Mouse (Mus musculus) limb, embryonic 15.5 days (tissue): ENCODE measurements around the gene Klc1. TPM values are rescaled to one million over a fixed set of nuclear protein-coding genes. Genes with fewer than 3 reads are reported as not detected.

Source experiments
- ATAC-seq: fragments of 200-750 bp; cut with Nextera tagmentation; 2 replicates; pipeline ENCODE4 v1.8.0; 2017; ENCODE audit warnings: low read depth, moderate TSS enrichment; ENCODE audit not compliant: insufficient number of reproducible peaks, low FRiP score, low TSS enrichment
- H3K27ac ChIP-seq: fragments of 300-500 bp; sonication (generic); 2 replicates; pipeline ENCODE4 v1.5.1; 2015; ENCODE audit warnings: moderate library complexity, mild to moderate bottlenecking, inconsistent platforms
- H3K27me3 ChIP-seq: fragments of 300-500 bp; sonication (generic); 2 replicates; pipeline ENCODE4 v1.6.1; 2015; ENCODE audit warnings: inconsistent platforms
- H3K36me3 ChIP-seq: fragments of 300-500 bp; sonication (generic); 2 replicates; pipeline ENCODE4 v1.6.1; 2015; ENCODE audit warnings: inconsistent platforms
- H3K4me1 ChIP-seq: fragments of 300-500 bp; sonication (generic); 2 replicates; pipeline ENCODE4 v1.6.1; 2015; ENCODE audit warnings: inconsistent platforms
- H3K4me2 ChIP-seq: fragments of 300-500 bp; sonication (generic); 2 replicates; pipeline ENCODE4 v1.6.1; 2015; ENCODE audit warnings: mild to moderate bottlenecking, inconsistent platforms
- H3K4me3 ChIP-seq: fragments of 300-500 bp; sonication (generic); 2 replicates; pipeline ENCODE4 v1.5.1; 2015; ENCODE audit warnings: mild to moderate bottlenecking, inconsistent platforms
- H3K9ac ChIP-seq: fragments of 300-500 bp; sonication (generic); 2 replicates; pipeline ENCODE4 v1.6.1; 2015; ENCODE audit warnings: inconsistent platforms
- H3K9me3 ChIP-seq: fragments of 300-500 bp; sonication (generic); 2 replicates; pipeline ENCODE4 v1.6.1; 2016; ENCODE audit warnings: inconsistent platforms
- WGBS: fragments of 180-500 bp; shearing (Covaris S2); methylation state at CpG from one replicate; pipeline ENCODE4 v1.1.7; 2015; 5-methylcytosine and 5-hydroxymethylcytosine counted together
- polyA plus RNA-seq: library from polyadenylated mRNA; unstranded; fragments of >200 nt; fragmentation: Nextera tagmentation; extraction: Ambion mirVana; gene quantifications from 2 replicates; pipeline ENCODE4 v1.2.1, GENCODE M21; 2015

The Klc1 gene
- polyA plus RNA-seq, 1 experiment from 2014 or later, result 107 TPM

GRCm38 (mm10) chr12:111846815-111847214 is 88.2 kb downstream of the Klc1 start:
- 86% methylated on average over 10 of the region's 10 CpGs for WGBS
- no peak overlapping the region for H3K27ac ChIP-seq
- no peak for ATAC-seq
- H3K4me3 ChIP-seq, result no peak overlapping the region
- no peaks in the 10 kb centered on the region for H3K4me1 ChIP-seq
- no peaks in the 10 kb centered on the region for H3K27me3 ChIP-seq
- H3K36me3 ChIP-seq, result peaks cover 12% of the 10 kb centered on the region
- H3K4me2 ChIP-seq, result no peak overlapping the region
- no peak overlapping the region for H3K9ac ChIP-seq
- no peaks in the 10 kb centered on the region for H3K9me3 ChIP-seq

- 63% methylated on average over 9 of the region's 9 CpGs for WGBS
These were observed 89.7 kb downstream of the Klc1 start for GRCm38 (mm10) chr12:111848300-111848798.

GRCm38 (mm10) chr12:111851235-111851634 is 92.6 kb downstream of the Klc1 start:
- Histone ChIP-seq H3K4me3 (no peak overlapping the region), H3K9me3 (no peaks in the 10 kb centered on the region), H3K4me2 (no peak overlapping the region), H3K27ac (no peak overlapping the region), H3K27me3 (no peaks in the 10 kb centered on the region), H3K4me1 (no peaks in the 10 kb centered on the region), H3K9ac (no peak overlapping the region), H3K36me3 (peaks cover 8% of the 10 kb centered on the region; the same call in 1 of the 2 replicates)
- no peak for ATAC-seq
- 54% methylated on average over 2 of the region's 2 CpGs for WGBS

More at GRCm38 (mm10) chr12:111848300-111848798, 89.7 kb downstream of the Klc1 start:
- Histone ChIP-seq H3K27ac (no peak overlapping the region), H3K4me1 (no peaks in the 10 kb centered on the region), H3K4me2 (no peak overlapping the region), H3K9ac (no peak overlapping the region), H3K9me3 (no peaks in the 10 kb centered on the region), H3K27me3 (no peaks in the 10 kb centered on the region), H3K4me3 (no peak overlapping the region), H3K36me3 (peaks cover 2% of the 10 kb centered on the region; the same call in 1 of the 2 replicates)
- ATAC-seq, result no peak

- Histone ChIP-seq H3K36me3 (peaks cover 9% of the 10 kb centered on the region; the same call in 1 of the 2 replicates), H3K9ac (no peak overlapping the region), H3K4me3 (no peak overlapping the region), H3K4me2 (no peak overlapping the region), H3K27me3 (no peaks in the 10 kb centered on the region), H3K4me1 (no peaks in the 10 kb centered on the region), H3K27ac (no peak overlapping the region), H3K9me3 (no peaks in the 10 kb centered on the region)
- ATAC-seq, result no peak
- 68% methylated on average over 5 of the region's 5 CpGs for WGBS
These were observed 93.1 kb downstream of the Klc1 start for GRCm38 (mm10) chr12:111851745-111852144.

GRCm38 (mm10) chr12:111853011-111853436 is 94.4 kb downstream of the Klc1 start:
- WGBS, result 39% methylated on average over 10 of the region's 10 CpGs
- no peak overlapping the region for H3K9ac ChIP-seq
- no peak overlapping the region for H3K4me2 ChIP-seq
- ATAC-seq, result no peak
- no peak overlapping the region for H3K4me3 ChIP-seq
- H3K4me1 ChIP-seq, result no peaks in the 10 kb centered on the region
- peaks cover 14% of the 10 kb centered on the region for H3K36me3 ChIP-seq
- H3K27ac ChIP-seq, result no peak overlapping the region
- H3K9me3 ChIP-seq, result no peaks in the 10 kb centered on the region
- no peaks in the 10 kb centered on the region for H3K27me3 ChIP-seq

- H3K4me1 ChIP-seq, result no peaks in the 10 kb centered on the region
- no peak for ATAC-seq
- H3K9ac ChIP-seq, result no peak overlapping the region
- no peak overlapping the region for H3K4me3 ChIP-seq
- H3K36me3 ChIP-seq, result peaks cover 18% of the 10 kb centered on the region
- 59% methylated on average over 4 of the region's 4 CpGs for WGBS
- no peak overlapping the region for H3K4me2 ChIP-seq
- no peaks in the 10 kb centered on the region for H3K9me3 ChIP-seq
- H3K27ac ChIP-seq, result no peak overlapping the region
- H3K27me3 ChIP-seq, result no peaks in the 10 kb centered on the region
These were observed 94.9 kb downstream of the Klc1 start for GRCm38 (mm10) chr12:111853546-111853945.

- Histone ChIP-seq H3K9ac (no peak overlapping the region), H3K27ac (no peak overlapping the region), H3K36me3 (peaks cover 19% of the 10 kb centered on the region), H3K4me2 (no peak overlapping the region), H3K4me3 (no peak overlapping the region), H3K27me3 (no peaks in the 10 kb centered on the region), H3K9me3 (no peaks in the 10 kb centered on the region), H3K4me1 (no peaks in the 10 kb centered on the region)
- ATAC-seq, result no peak
- WGBS, result 87% methylated on average over 2 of the region's 2 CpGs
These were observed 96.8 kb downstream of the Klc1 start for GRCm38 (mm10) chr12:111855448-111855847.

Other genes starting within 250 kb of the Klc1 start
- 473 and 511 TPM in 2 replicates for gene Eif5, start 220.8 kb upstream of the Klc1 start, polyA plus RNA-seq
- gene Mark3, start 184.3 kb upstream of the Klc1 start, polyA plus RNA-seq, result 24.0 and 30.4 TPM in 2 replicates
- 132 and 183 TPM in 2 replicates for gene Ckb, start 86.5 kb upstream of the Klc1 start, polyA plus RNA-seq
- gene Trmt61a, start 80.7 kb upstream of the Klc1 start, polyA plus RNA-seq, result 14.4 and 14.8 TPM in 2 replicates
- 69.4 and 71.2 TPM in 2 replicates for gene Bag5, start 45.6 kb upstream of the Klc1 start, polyA plus RNA-seq
- 48.4 and 51.2 TPM in 2 replicates for gene Apopt1, start 45.6 kb upstream of the Klc1 start, polyA plus RNA-seq
- 8.4 and 9.9 TPM in 2 replicates for gene Xrcc3, start 55.0 kb downstream of the Klc1 start, polyA plus RNA-seq
- gene Zfyve21, start 55.3 kb downstream of the Klc1 start, polyA plus RNA-seq, result 122 and 141 TPM in 2 replicates
- gene Ppp1r13b, start 149.3 kb downstream of the Klc1 start, polyA plus RNA-seq, result 11.8 and 14.9 TPM in 2 replicates
- 515 and 585 TPM in 2 replicates for gene Atp5mpl, start 208.1 kb downstream of the Klc1 start, polyA plus RNA-seq
- gene Tdrd9, start 212.7 kb downstream of the Klc1 start, polyA plus RNA-seq, result 0.19 and 0.88 TPM in 2 replicates
- not detected in 2 replicates for gene Rd3l, start 222.5 kb downstream of the Klc1 start, polyA plus RNA-seq